Mouse (Mus musculus) MEL (cell line): ENCODE measurements around the gene Lin54. TPM values are rescaled to one million over a fixed set of nuclear protein-coding genes. Genes with fewer than 3 reads are reported as not detected.
"Not testable (repeated sequence)": the region's sequence is repeated elsewhere in the genome, so short reads cannot be mapped to it uniquely, and the experiment has no call there.

Source experiments
- DNase-seq: peaks from one replicate; pipeline ENCODE4 v3.0.0; 2011; ENCODE audit warnings: low read depth, low spot score
- H3K27ac ChIP-seq: 2 replicates; pipeline ENCODE4 v1.5.1; 2012; ENCODE audit warnings: low read depth, mild to moderate bottlenecking, control low read depth, low read length, moderate library complexity; ENCODE audit not compliant: control insufficient read depth
- H3K27me3 ChIP-seq, 2 experiments: fragments of 150-350 bp in 1 of 2; sonication (generic) in 1 of 2; 2 replicates each; pipeline ENCODE4 v1.6.1; 2012; ENCODE audit warnings: low read length in 2 of 2, mild to moderate bottlenecking in 2 of 2, improper control_type of control experiment in 1 of 2, moderate library complexity in 1 of 2; ENCODE audit not compliant: insufficient read depth in 2 of 2, control insufficient read depth in 1 of 2
- H3K36me3 ChIP-seq, 2 experiments: 2 replicates each; pipeline ENCODE4 v1.6.1; 2012 to 2014; ENCODE audit warnings: low read length in 2 of 2, improper control_type of control experiment in 1 of 2, inconsistent platforms in 1 of 2, mild to moderate bottlenecking in 1 of 2; ENCODE audit not compliant: insufficient read depth in 2 of 2, control insufficient read depth in 1 of 2
- H3K4me1 ChIP-seq, 2 experiments: fragments of 150-350 bp in 1 of 2; sonication (generic) in 1 of 2; 2 replicates each; pipeline ENCODE4 v1.6.1; 2012; ENCODE audit warnings: low read length in 2 of 2, improper control_type of control experiment in 1 of 2, mild to moderate bottlenecking in 1 of 2; ENCODE audit not compliant: insufficient read depth in 2 of 2, control insufficient read depth in 1 of 2
- H3K4me3 ChIP-seq, 2 experiments: fragments of 150-350 bp in 1 of 2; sonication (generic) in 1 of 2; 2 replicates each; pipeline ENCODE4 v1.5.1; 2012; ENCODE audit warnings: low read depth in 2 of 2, low read length in 2 of 2, mild to moderate bottlenecking in 2 of 2, moderate library complexity in 2 of 2, control low read depth in 1 of 2, improper control_type of control experiment in 1 of 2; ENCODE audit not compliant: control insufficient read depth in 1 of 2, insufficient read depth in 1 of 2
- H3K79me2 ChIP-seq: 2 replicates; pipeline ENCODE4 v1.6.1; 2012; ENCODE audit warnings: mild to moderate bottlenecking, low read length, moderate library complexity; ENCODE audit not compliant: control insufficient read depth, poor library complexity, insufficient read depth
- H3K9ac ChIP-seq: 2 replicates; pipeline ENCODE4 v1.6.1; 2012; ENCODE audit warnings: low read depth, mild to moderate bottlenecking, control low read depth, low read length, moderate library complexity; ENCODE audit not compliant: control insufficient read depth, poor library complexity, severe bottlenecking
- H3K9me3 ChIP-seq: fragments of 150-350 bp; sonication (generic); replicated peaks from 2 replicates; pipeline ENCODE4 v1.6.1; 2012; ENCODE audit warnings: mild to moderate bottlenecking, low read length, improper control_type of control experiment, moderate library complexity; ENCODE audit not compliant: insufficient read depth
- BHLHE40 ChIP-seq: IDR thresholded peaks from 2 replicates; pipeline ENCODE4 v1.6.1; 2012; ENCODE audit warnings: low read depth, mild to moderate bottlenecking, inconsistent platforms, low read length, improper control_type of control experiment, borderline replicate concordance
- CTCF ChIP-seq, 3 experiments: IDR thresholded peaks in 2 of 3; conservative IDR thresholded peaks in 1 of 3; 2 replicates each; pipeline ENCODE4 v1.5.1; 2011 to 2012; ENCODE audit warnings: low read length in 3 of 3, low read depth in 2 of 3, mild to moderate bottlenecking in 2 of 3, improper control_type of control experiment in 1 of 3, inconsistent platforms in 1 of 3, mixed read lengths in 1 of 3, moderate library complexity in 1 of 3; ENCODE audit not compliant: control insufficient read depth in 1 of 3, insufficient read depth in 1 of 3, poor library complexity in 1 of 3, severe bottlenecking in 1 of 3
- HCFC1 ChIP-seq: IDR thresholded peaks from 2 replicates; pipeline ENCODE4 v1.6.1; 2012; ENCODE audit warnings: low read depth, mild to moderate bottlenecking, inconsistent platforms, low read length, improper control_type of control experiment, moderate library complexity
- NELFE ChIP-seq: IDR thresholded peaks from 2 replicates; pipeline ENCODE4 v1.6.1; 2011; ENCODE audit warnings: low read depth, low read length, improper control_type of control experiment
- POLR2A ChIP-seq, 2 experiments: IDR thresholded peaks; 2 replicates each; pipeline ENCODE4 v1.6.1; 2011 to 2012; ENCODE audit warnings: low read length in 2 of 2, mild to moderate bottlenecking in 2 of 2, control low read depth in 1 of 2, improper control_type of control experiment in 1 of 2, low read depth in 1 of 2, moderate library complexity in 1 of 2; ENCODE audit not compliant: control insufficient read depth in 1 of 2, insufficient read depth in 1 of 2, poor library complexity in 1 of 2
- POLR2AphosphoS2 ChIP-seq: IDR thresholded peaks from 2 replicates; pipeline ENCODE4 v1.6.1; 2011; ENCODE audit warnings: low read length, improper control_type of control experiment
- POLR2AphosphoS5 ChIP-seq: IDR thresholded peaks from 2 replicates; pipeline ENCODE4 v1.6.1; 2012; ENCODE audit warnings: low read depth, borderline replicate concordance, mild to moderate bottlenecking, inconsistent platforms, low read length, moderate library complexity, mixed read lengths
- RAD21 ChIP-seq: IDR thresholded peaks from 2 replicates; pipeline ENCODE4 v1.6.1; 2011; ENCODE audit warnings: mild to moderate bottlenecking, low read depth, low read length, improper control_type of control experiment
- RCOR1 ChIP-seq: IDR thresholded peaks from 2 replicates; pipeline ENCODE4 v1.6.1; 2012; ENCODE audit warnings: low read depth, mild to moderate bottlenecking, inconsistent platforms, low read length, improper control_type of control experiment
- TCF12 ChIP-seq: IDR thresholded peaks from 2 replicates; pipeline ENCODE4 v1.6.1; 2014; ENCODE audit warnings: low read depth, mild to moderate bottlenecking, inconsistent platforms, low read length, improper control_type of control experiment, moderate library complexity
- ZKSCAN1 ChIP-seq: IDR thresholded peaks from 2 replicates; pipeline ENCODE4 v1.6.1; 2012; ENCODE audit warnings: low read depth, mild to moderate bottlenecking, inconsistent platforms, low read length, improper control_type of control experiment, moderate library complexity
- ZNF384 ChIP-seq: IDR thresholded peaks from 2 replicates; pipeline ENCODE4 v1.6.1; 2012; ENCODE audit warnings: low read depth, mild to moderate bottlenecking, inconsistent platforms, low read length, improper control_type of control experiment
- polyA plus RNA-seq, 2 experiments: library from polyadenylated mRNA; stranded (reverse) in 1 of 2; unstranded in 1 of 2; fragments of >175 nt in 1 of 2; fragments of >200 nt in 1 of 2; gene quantifications; 2 replicates each; pipeline versions ENCODE4 v1.2.1 to v1.2.4; 2012; ENCODE audit warnings: low replicate concordance in 2 of 2, low read depth in 1 of 2; ENCODE audit not compliant: insufficient read length in 2 of 2, insufficient read depth in 1 of 2, missing spikeins in 1 of 2
- total RNA-seq: library from RNA; depleted of rRNA; stranded (reverse); fragments of 300-350 nt; gene quantifications from 2 replicates; pipeline ENCODE4 v1.2.3, GENCODE M21; 2012

Lin54 gene
- total and polyA plus RNA-seq, 3 experiments, result 14.1 to 16.0 TPM; not detected in 1

DNA sequence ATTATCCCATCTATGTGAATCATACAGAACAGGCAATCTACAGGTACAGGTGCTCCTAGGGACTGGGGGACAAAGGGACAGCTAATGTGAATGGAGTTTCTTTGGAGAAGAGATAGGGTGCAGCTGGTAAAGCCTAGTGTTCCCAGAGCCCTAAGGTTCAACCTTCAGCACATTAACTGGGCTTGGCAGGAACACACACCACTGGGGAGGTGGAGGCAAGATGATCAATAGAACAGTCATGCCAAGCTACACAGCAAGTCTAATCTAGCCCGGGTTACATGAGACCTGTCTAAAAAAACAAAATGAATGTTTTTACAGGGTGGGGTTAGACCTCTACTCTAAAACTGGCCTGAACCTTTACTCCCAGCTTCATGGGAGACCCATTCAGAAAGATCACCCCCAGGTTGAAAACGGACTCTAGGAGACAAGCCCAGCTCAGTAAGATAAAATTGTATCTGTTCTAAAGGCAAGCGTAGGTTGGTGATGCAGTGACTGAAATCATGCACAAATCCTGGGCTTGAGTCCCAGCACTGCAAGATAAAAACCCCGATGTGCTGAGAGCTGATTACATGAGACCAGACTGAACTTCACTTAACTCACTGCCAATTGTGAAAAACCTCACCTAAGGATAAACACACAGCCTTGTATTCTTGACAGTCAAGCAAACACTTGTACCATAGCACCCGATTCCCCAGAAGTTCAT is 72.3 kb downstream of the Lin54 start (continued):
- TF ChIP-seq HCFC1 (no peak), CTCF (IDR thresholded peaks at IDR 0.05 in 2 of 3, conservative IDR thresholded peaks at IDR 0.05 in 1 of 3; ENCODE audit: control insufficient read depth in 1 of 3, insufficient read depth in 1 of 3, low read depth in 2 of 3, low read length in 3 of 3, poor library complexity in 1 of 3, severe bottlenecking in 1 of 3) (no peak), RCOR1 (peak; percentile 99)

DNA sequence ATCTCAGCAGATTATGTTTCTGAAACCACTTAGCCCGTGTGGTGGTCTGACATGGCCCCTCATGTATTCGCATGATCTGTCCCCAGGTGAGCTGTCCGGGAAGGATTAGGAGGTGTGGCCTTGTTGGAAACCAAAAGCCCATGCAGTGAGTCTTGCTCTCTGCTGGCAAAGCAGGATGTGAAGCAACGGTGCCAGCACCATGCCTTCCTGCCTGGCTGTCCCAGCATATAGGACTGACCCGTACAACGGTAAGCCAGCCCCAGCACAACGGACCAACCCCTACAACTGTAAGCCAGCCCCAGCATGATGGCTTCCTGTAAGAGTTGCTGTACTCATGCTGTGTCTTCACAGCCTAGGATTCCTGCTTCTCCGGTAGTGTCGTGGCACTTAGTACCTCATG is 73.2 kb downstream of the Lin54 start:
- Histone ChIP-seq H3K79me2 (peaks cover 47% of the 10 kb centered on the region), H3K9me3 (no peaks in the 10 kb centered on the region), H3K4me1 (peaks cover 13 to 40% of the 10 kb centered on the region in 2 experiments), H3K9ac (peak overlapping the region; percentile 4; the same call in 1 of the 2 replicates), H3K27me3 (no peaks in the 10 kb centered on the region), H3K4me3 (peak overlapping the region in 1 of 2 experiments; percentile 51; a peak in 2 of 4 replicates), H3K36me3 (peaks cover 7 to 52% of the 10 kb centered on the region in 2 experiments), H3K27ac (no peak overlapping the region)
- TF ChIP-seq POLR2AphosphoS5 (no peak), BHLHE40 (no peak), CTCF (IDR thresholded peaks at IDR 0.05 in 2 of 3, conservative IDR thresholded peaks at IDR 0.05 in 1 of 3; ENCODE audit: control insufficient read depth in 1 of 3, insufficient read depth in 1 of 3, low read depth in 2 of 3, low read length in 3 of 3, poor library complexity in 1 of 3, severe bottlenecking in 1 of 3) (no peak), RCOR1 (no peak), RAD21 (no peak), POLR2AphosphoS2 (no peak), HCFC1 (no peak)
- DNase-seq, result no peak

DNA sequence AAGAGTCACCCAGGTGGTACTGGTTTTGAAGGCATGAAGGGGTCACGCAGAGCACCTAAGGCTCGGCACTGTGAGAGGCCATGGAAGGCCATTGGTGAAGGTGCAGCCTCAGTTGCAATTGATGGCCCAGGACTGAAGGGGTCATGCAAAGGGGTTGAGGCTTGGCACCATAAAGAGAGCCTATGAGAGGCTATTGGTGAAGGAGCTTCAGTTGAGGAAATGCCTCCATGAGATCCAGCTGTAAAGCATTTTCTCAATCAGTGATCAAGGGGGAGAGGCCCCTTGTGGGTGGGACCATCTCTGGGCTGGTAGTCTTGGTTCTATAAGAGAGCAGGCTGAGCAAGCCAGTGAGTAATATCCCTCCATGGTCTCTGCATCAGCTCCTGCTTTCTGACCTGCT is 74.6 kb downstream of the Lin54 start:
- DNase-seq, H3K9ac ChIP-seq, H3K9me3 ChIP-seq, H3K4me3 ChIP-seq, H3K27me3 ChIP-seq, H3K27ac ChIP-seq: not testable (repeated sequence)
- peaks cover 5 to 32% of the 10 kb centered on the region in 2 experiments; a peak in 3 of 4 replicates for H3K4me1 ChIP-seq
- peaks cover 9 to 44% of the 10 kb centered on the region in 2 experiments for H3K36me3 ChIP-seq
- H3K79me2 ChIP-seq, result peaks cover 48% of the 10 kb centered on the region

GRCm38 (mm10) chr5:100424252-100424651 is 76.2 kb downstream of the Lin54 start:
- Histone ChIP-seq H3K9ac (no peak overlapping the region; the same call in 1 of the 2 replicates), H3K79me2 (peaks cover 40% of the 10 kb centered on the region), H3K27ac (no peak overlapping the region), H3K4me3 (no peak overlapping the region), H3K27me3 (no peaks in the 10 kb centered on the region), H3K36me3 (peaks cover 9 to 36% of the 10 kb centered on the region in 2 experiments), H3K9me3 (no peaks in the 10 kb centered on the region), H3K4me1 (peaks cover 0 to 23% of the 10 kb centered on the region in 2 experiments; a peak in 3 of 4 replicates)
- TF ChIP-seq ZNF384, result no peak
- TF ChIP-seq POLR2A (IDR thresholded peaks at IDR 0.05; ENCODE audit: control insufficient read depth in 1 of 2, insufficient read depth in 1 of 2, low read depth in 1 of 2, low read length in 2 of 2, poor library complexity in 1 of 2), result peak in 1 of 2 experiments; percentile 13; a peak in 1 of 4 replicates
- TF ChIP-seq TCF12, result no peak
- no peak for TF ChIP-seq CTCF (IDR thresholded peaks at IDR 0.05 in 2 of 3, conservative IDR thresholded peaks at IDR 0.05 in 1 of 3; ENCODE audit: control insufficient read depth in 1 of 3, insufficient read depth in 1 of 3, low read depth in 2 of 3, low read length in 3 of 3, poor library complexity in 1 of 3, severe bottlenecking in 1 of 3)
- TF ChIP-seq RAD21, result no peak
- no peak for TF ChIP-seq NELFE
- TF ChIP-seq ZKSCAN1, result no peak
- no peak for DNase-seq
